Mouse (Mus musculus) liver, adult (tissue): ENCODE measurements around the gene Col2a1.

Experiments
- GATA4 ChIP-seq: IDR thresholded peaks from 2 replicates; pipeline ENCODE4 v1.6.1; 2014; ENCODE audit warnings: mild to moderate bottlenecking, low read length; ENCODE audit not compliant: insufficient replicate concordance

Col2a1 gene

GRCm38 (mm10) chr15:97989544-97989943 lies 15.0 kb downstream of the Col2a1 start:
- TF ChIP-seq GATA4: no peak

- TF ChIP-seq GATA4: no peak
These were observed 22.9 kb downstream of the Col2a1 start for GRCm38 (mm10) chr15:97981560-97981959.

- TF ChIP-seq GATA4: no peak
These were observed 31.1 kb downstream of the Col2a1 start for GRCm38 (mm10) chr15:97973248-97974005.

GRCm38 (mm10) chr15:97972580-97972979 lies 31.9 kb downstream of the Col2a1 start:
- no peak for TF ChIP-seq GATA4

- no peak for TF ChIP-seq GATA4
These were observed 34.2 kb downstream of the Col2a1 start for GRCm38 (mm10) chr15:97970299-97970698.

- no peak for TF ChIP-seq GATA4
These were observed 39.0 kb downstream of the Col2a1 start for GRCm38 (mm10) chr15:97965311-97966045.

- no peak for TF ChIP-seq GATA4
These were observed 39.7 kb downstream of the Col2a1 start for GRCm38 (mm10) chr15:97964836-97965187.

- TF ChIP-seq GATA4: no peak
These were observed 40.3 kb downstream of the Col2a1 start, which contains the start of gene Tmem106c for GRCm38 (mm10) chr15:97963989-97964835. TSS of gene Tmem106c (plus strand) at chr15:97964200.

- TF ChIP-seq GATA4: no peak
These were observed 41.0 kb downstream of the Col2a1 start for GRCm38 (mm10) chr15:97963329-97963988.

GRCm38 (mm10) chr15:97956416-97956815 lies 48.1 kb downstream of the Col2a1 start:
- TF ChIP-seq GATA4: no peak

- TF ChIP-seq GATA4: no peak
These were observed 48.8 kb downstream of the Col2a1 start for GRCm38 (mm10) chr15:97955742-97956141.

GRCm38 (mm10) chr15:97955286-97955685 lies 49.2 kb downstream of the Col2a1 start:
- TF ChIP-seq GATA4: no peak

GRCm38 (mm10) chr15:97954671-97955070 lies 49.8 kb downstream of the Col2a1 start:
- TF ChIP-seq GATA4: no peak

- TF ChIP-seq GATA4: no peak
These were observed 51.7 kb downstream of the Col2a1 start for GRCm38 (mm10) chr15:97952889-97953189.

- TF ChIP-seq GATA4: no peak
These were observed 52.2 kb downstream of the Col2a1 start for GRCm38 (mm10) chr15:97952137-97952888.

- TF ChIP-seq GATA4: no peak
These were observed 54.3 kb downstream of the Col2a1 start for GRCm38 (mm10) chr15:97950240-97950639.
